Mouse (Mus musculus): ENCODE measurements around the gene Amotl2.

Gene Amotl2

DNA sequence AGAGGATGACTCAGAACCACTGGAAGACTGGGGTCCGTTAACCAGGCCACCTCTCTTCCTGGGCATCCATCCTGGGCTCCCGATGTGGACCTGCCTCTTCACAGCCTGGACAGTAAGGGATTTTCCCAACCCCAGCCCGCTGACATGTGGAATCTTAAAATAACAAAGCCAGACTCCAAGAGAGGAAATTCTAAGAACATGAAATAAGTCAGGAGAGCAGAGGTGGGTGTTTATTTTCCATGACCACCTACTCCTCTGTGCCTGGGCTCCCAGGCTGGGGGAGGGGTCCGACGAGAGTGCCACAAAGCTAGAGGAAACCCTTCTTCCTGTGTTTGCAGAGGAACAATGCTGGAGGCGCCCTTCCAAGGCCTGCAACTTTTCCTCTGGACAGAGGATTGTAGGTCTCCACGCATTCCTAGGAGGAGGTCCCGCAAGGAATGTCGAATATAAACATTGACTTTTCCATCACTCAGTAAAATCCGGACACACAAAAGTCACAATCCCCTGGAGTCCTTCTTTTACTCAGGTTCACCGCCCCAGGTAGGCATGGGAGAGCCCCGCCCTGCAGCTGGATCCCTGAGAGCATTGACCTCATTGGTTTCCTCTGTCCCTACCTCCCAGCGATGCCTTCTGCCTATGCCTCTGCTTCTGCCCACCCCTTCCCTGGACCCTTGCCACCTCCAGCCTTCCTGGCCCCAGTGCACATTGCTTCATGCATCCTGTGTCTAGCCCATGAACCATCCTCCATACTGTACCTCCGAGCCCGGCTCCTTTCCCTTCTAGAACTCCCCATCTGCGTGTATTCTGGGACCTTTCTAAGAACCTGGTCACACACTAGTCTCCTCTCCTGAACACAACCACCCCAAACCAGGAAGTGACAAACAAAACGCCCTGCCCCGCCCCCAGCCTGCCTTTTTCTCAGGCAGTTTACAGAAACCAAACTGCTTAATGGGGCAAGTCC is 61.4 kb downstream of the Amotl2 start:
- DNase-seq (ENCODE audit: low read depth) = no peak

DNA sequence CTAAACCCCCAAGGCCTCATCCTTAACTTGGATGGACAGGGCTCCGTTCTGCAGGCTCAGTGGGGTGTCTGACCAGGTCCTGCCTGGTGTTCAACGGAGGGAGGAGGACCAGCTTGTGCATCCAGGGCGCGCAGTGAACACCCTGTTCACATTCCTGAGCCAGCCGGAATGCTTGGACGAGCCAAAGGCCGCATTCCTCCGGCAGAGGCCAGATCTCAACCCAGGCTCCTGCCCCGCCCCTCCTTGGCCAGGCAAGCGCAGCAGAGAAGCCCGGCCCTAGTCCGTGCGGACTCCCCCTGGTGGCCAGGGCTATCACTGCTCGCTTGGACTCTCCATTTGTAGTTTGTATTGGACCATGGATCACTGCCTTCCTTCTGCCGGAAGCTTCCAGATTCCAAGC is 63.0 kb downstream of the Amotl2 start:
- peak; percentile 56 for DNase-seq (ENCODE audit: low read depth)

All from c-Kit-positive CD71-negative TER-119-negative erythroid progenitor cells, embryonic 14.5 days (primary cell).